Mouse (Mus musculus) T-helper 1 cell (primary cell): ENCODE data around the gene Tubb5.

ENCODE experiments used
- in situ Hi-C: fragments of 300-600 bp; cut with MboI, MseI; formaldehyde crosslinking; loops from one replicate; pipeline ENCODE4 v1.15.1; 2025; ENCODE audit warnings: high pct_unique_total_duplicates

The Tubb5 gene

GRCm38 (mm10) chr17:35832400-35833238 lies 5.5 kb downstream of the Tubb5 start:
- in situ Hi-C loops = no loop called here

DNA sequence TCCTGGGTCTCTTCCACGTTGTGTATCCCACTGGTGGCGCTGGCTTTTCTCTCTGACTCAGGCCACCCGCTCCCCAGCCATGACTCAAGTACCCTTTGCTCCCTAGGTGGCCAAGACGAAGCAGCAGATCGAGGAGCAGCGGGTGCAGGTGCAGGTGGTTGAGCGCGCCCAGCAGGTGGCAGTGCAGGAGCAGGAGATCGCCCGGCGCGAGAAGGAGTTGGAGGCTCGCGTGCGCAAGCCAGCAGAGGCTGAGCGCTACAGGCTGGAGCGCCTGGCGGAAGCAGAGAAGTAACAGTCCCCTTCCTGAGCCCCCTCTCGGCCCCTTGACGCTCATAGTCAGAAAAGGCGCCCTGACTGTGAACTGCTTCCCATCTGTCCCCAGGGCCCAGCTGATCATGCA lies 8.4 kb downstream of the Tubb5 start:
- in situ Hi-C loops = loop anchor here (5.0 kb wide), 2 partner anchors 38 to 78 kb away; partner anchors contain the start of gene Ppp1r18

DNA sequence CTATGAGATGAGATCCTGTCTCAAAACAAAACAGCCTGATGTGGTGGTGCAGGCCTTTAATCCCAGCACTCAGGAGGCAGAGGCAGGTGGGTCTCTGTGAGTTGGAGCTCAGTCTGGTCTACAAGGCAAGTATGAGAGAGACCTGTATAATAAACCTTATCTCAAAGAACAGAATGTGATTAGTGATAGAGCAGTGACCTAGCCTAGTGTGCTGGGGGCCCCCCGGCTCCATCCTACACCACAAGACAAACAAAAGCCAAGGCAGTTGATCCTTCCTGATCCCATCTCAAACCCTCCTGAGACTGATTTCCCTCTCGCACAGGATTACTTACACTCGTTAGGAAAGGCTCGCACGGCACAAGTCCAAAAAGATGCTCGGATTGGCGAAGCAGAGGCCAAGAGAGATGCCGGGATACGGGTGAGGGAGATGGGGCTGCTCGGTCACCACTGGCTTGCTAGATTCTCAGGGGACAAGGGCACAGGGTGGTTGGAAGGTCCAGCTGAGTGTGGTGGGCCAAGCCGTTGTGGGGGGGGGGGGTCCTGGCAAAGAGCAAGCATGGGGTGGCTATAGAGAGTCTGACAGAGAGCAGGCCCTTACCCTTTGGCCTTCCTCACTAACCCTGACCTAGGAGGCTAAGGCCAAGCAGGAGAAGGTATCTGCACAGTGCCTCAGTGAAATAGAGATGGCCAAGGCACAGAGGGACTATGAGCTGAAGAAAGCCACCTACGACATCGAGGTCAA lies 12.8 kb downstream of the Tubb5 start:
- in situ Hi-C loops = loop anchor here (5.0 kb wide), 2 partner anchors 42 to 82 kb away; partner anchors contain the start of gene Ppp1r18

DNA sequence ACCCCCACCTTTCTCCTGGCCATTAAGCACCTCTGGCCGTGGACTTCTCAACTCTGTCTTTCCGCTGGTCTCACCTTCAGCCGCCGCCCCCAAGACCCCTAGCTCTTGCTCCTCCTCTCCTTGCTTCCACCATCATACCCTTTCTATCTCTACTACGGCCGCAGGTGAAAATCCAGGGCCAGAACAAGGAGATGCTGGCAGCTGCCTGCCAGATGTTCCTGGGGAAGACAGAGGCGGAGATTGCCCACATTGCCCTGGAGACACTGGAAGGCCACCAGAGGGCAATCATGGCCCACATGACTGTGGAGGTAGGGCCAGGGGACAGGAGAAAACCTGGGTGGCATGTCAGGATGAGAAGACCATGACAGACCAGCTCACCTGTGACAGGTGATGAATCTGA lies 13.7 kb downstream of the Tubb5 start:
- in situ Hi-C loops = no loop called here

DNA sequence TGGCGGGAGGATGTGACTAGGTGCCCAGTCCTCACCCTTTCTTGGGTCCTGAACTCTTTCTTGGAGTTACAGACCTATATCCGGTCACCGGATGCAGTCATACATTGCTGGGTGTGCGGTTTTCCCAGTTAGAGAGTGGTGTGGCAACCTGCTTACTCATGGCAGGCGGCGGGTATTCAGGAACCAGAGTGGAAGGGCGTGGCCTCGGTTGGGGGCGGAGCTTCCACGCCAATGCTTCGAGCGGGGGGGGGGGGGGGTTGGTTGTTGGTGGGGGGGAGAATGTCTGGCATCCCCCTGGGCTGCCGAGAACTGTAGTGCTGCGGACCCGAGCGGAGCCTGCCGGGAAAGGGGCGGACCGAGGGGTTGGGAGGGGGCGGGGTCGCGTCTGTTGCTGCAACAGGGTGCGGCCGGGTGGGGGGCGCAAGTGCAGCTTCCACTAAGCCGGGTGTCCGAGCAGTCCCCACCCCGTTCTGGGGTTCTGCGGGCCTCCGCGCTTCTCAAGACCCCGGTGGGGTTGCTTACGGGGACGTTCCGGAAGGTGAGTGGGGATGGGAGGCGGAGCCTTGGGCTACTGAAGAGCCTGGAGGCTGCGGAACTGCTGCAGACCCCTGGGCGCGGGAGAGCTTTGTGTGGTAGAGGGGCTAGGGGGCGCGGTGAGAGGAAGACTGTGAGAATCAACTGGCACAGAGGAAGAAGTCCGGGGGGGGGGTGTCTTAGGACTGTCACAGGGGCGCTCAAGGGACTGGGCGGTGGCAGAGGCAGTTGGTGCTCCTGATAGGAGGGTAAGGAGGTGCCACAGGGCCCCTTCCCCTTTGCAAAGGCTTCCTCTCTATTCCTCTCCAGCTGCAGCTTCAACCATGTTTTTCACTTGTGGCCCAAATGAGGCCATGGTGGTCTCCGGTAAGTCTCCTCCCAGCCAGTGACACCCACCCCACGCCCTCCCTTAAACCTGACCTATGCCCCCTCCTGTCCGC lies 14.9 kb downstream of the Tubb5 start, which contains the start of gene Flot1:
Gene Flot1, plus strand, starts transcription at position 267 of the 974 bp plus-strand sequence.
- in situ Hi-C loops = no loop called here

GRCm38 (mm10) chr17:35822564-35822963 lies 15.5 kb downstream of the Tubb5 start:
- in situ Hi-C loops = no loop called here

DNA sequence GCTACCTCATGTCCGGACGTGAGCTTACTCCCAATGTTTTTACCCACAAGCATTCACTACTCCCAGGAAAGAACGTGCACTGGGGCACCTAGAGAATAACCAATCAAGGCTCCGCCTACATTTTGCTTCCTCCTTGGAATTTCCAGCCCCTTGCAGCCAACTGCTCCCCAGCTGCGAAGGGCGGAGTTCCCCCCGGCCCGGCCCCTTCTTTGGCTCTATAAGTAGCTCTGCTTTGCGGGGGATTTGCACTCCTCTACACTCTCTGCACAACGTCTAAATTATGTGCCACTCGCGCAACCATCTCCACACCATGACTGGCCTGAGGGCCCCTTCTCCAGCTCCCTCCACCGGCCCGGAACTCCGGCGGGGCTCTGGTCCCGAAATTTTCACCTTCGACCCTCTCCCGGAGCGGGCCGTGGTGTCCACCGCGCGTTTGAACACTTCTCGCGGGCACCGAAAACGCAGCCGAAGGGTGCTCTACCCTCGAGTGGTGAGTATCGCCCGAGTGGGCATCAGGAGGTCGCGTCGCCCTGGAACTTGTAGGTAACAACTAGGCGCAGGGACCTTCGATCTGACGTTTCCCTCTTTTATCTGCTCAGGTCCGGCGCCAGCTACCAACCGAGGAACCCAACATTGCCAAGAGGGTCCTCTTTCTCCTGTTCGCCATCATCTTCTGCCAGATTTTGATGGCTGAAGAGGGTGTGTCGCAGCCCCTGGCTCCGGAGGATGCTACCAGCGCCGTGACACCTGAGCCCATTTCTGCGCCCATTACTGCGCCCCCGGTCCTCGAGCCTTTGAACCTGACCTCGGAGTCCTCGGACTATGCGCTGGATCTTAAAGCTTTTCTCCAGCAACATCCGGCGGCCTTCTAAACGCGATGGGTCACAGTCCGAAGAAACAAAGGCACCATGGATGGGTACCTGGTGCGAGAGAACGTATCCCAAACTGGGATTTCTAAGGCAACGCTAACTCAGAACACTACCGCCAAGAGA lies 16.4 kb downstream of the Tubb5 start, which contains the start of gene Ier3:
Gene Ier3, plus strand, starts transcription at position 246 of the 992 bp plus-strand sequence.
- in situ Hi-C loops = no loop called here

GRCm38 (mm10) chr17:35820111-35820510 lies 18.0 kb downstream of the Tubb5 start:
- in situ Hi-C loops = no loop called here

DNA sequence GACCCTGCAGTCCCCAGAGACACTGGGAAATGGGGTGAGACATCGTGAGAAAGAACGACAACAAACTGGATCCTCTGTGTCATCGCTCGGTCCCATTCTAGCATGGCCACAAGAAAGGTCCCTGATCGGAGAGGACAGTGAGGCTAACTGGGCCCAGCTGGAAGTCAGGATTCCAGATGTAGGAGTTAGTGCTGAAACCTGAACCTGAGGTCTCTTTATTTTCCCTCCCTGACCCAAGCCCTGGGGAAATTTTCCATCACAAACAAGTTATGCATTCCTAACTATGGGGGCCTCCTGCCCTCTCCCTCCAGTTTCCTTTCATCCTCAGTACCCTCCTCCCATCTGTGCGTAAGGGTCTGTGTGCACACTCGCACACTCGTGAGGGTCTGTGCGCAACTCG lies 20.9 kb downstream of the Tubb5 start:
- in situ Hi-C loops = loop anchor here (5.0 kb wide), 1 partner anchor 80 kb away; no protein-coding TSS in a partner anchor

DNA sequence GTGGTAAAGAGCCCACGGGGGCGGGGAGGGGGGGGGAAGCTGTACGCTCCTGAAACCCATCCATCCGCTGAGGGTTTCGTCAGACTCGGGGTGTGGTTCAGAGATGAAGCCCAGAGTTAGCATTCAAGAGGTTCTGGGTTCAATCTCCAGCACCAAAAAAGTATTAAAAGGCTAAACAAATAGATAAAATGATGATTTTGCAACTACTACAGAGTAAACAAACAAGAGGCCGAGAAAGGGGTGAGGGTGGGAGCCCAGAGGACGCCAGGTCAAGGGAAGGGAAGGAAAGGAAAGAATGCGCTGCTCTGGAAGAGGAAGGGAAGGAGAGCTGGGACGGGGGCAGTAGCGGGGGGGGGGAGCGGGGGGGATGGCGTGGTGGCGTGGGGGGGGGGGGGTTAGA lies 21.4 kb downstream of the Tubb5 start:
- in situ Hi-C loops = loop anchor here (5.0 kb wide), 1 partner anchor 79 kb away; no protein-coding TSS in a partner anchor

DNA sequence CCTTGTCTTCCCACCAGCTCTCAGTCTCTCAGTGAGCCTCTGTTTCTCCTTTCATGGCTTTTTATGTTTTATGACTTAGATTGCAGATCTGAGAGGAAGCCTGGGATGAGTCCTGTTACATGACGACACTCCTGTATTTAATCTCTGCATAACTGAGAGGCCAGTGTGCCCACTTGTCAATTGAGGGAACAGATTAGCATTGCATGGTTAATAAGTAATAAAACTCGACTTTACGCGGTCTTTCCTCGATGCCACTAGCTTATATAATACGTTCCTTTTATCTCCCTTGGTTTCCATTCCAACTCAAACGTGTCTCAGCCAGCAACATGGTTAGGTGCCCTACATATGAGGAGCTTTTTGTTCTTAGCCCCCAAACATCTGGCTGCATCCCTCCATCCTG lies 22.3 kb downstream of the Tubb5 start:
- in situ Hi-C loops = loop anchor here (5.0 kb wide), 1 partner anchor 79 kb away; no protein-coding TSS in a partner anchor

DNA sequence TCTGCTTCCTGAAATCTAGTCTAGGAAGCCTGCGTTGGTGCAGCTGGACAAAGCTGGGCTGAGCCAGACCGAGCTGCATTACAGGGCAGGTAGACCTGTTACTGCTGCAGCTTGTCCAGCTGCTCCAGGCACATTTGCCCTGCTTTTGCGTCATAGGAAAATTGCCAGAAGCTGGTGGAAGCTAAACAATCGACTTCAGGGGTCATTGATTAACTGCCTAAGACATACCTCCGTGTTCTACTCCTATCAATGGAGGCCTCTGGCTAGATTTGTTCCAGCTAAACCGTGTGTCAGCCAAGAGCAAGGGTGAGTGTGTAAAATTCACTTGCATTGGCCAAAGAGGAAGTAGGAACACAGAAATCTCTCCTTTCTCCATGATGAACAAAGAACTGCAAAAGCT lies 23.4 kb downstream of the Tubb5 start:
- in situ Hi-C loops = loop anchor here (5.0 kb wide), 1 partner anchor 77 kb away; no protein-coding TSS in a partner anchor

GRCm38 (mm10) chr17:35813653-35814052 lies 24.5 kb downstream of the Tubb5 start:
- in situ Hi-C loops = no loop called here

- in situ Hi-C loops = no loop called here
Observed at GRCm38 (mm10) chr17:35813245-35813647, 24.9 kb downstream of the Tubb5 start.

DNA sequence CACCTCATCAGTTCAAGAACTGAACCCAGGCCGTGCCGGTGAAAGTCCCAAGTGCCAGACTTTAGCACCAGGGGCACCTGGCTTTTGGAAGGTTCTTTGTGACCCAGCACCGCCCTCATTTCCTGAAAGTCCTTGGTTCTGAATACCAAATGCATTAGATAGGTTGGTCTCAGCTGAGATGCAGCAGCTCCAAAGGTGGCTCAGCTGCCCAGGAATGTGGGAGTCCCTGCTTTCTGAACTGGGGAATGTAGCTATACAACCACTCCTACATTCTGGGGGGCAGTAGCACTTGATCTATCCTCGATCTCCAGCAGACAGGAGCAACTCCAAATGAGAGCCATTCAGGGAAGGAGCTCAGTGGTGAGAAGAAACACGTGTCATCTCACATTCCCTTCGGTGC lies 25.4 kb downstream of the Tubb5 start:
- in situ Hi-C loops = no loop called here

DNA sequence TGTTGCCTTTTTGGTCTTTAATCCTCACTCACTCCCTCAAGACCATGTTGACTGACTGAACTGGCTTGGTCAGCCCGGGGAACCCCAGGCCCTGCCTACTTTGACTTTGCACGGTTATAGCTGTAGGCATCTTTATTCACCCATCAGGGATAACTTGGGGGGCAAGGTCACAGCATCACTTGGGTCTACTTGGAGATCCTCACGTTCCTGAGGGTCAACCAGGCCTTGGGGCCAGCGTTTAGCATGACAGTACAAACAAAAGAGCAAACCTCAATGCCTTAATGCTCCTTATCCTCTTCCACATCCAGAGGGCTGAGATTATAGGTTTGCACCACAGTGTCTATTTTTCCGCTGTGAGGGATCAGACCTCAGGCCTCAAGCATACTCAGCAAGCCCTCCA lies 25.8 kb downstream of the Tubb5 start:
- in situ Hi-C loops = no loop called here

- in situ Hi-C loops = no loop called here
Observed at GRCm38 (mm10) chr17:35810900-35811648, 27.0 kb downstream of the Tubb5 start.

GRCm38 (mm10) chr17:35809395-35809794 lies 28.7 kb downstream of the Tubb5 start:
- in situ Hi-C loops = no loop called here

- in situ Hi-C loops = no loop called here
Observed at GRCm38 (mm10) chr17:35808073-35808472, 30.0 kb downstream of the Tubb5 start.
